Comparison of ENCODE assay signal across 10 mouse cellular contexts in the genomic region with DNA sequence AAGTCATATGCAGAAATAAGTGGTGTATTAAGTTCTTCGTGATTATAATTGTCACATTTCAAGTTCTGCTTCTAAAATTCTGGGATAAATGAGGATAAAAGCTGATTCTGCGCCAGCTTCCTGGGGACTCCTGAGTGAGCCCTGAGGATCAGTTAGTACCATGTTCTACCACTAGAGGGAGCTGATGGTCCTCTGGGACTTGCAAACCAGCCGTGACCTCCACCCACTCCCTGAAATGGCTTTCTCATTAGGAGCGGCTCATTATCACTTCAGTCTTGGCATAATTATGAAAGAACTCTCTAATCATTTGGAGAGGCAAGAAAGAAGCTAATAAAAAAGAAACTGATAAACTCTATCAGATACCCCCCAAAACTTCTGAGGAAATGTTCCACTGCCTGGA. TPM values are rescaled to one million over a fixed set of nuclear protein-coding genes. Genes with fewer than 3 reads are reported as not detected.
DNase-seq lines count a peak whose midpoint lies in the region; ATAC-seq and TF ChIP-seq lines count a peak whose summit lies in the region.
"Had no signal": no experiment of that assay in that cellular context is flagged by ENCODE, and none has a peak within 500 bp of the region (broad histone marks: within the 10 kb centered on the region; RNA-seq: fewer than 3 reads in every experiment).

No protein-coding gene starts in this region.

- H3K4me2 ChIP-seq in hindbrain, embryonic 14.5 days (replicated peaks), result no peak overlapping the region
- no peak overlapping the region for H3K4me2 ChIP-seq in hindbrain, embryonic 12.5 days (replicated peaks)
- no peak overlapping the region for H3K4me2 ChIP-seq in heart, postnatal 0 days (ENCODE audit: low read depth, low read length)
- H3K4me2 ChIP-seq: embryonic facial prominence, embryonic 12.5 days; lung, embryonic 15.5 days had no signal

- no peak for ATAC-seq in hindbrain, embryonic 14.5 days (ENCODE audit: low FRiP score)
- ATAC-seq in hindbrain, embryonic 12.5 days (ENCODE audit: low FRiP score), result no peak
- ATAC-seq in heart, postnatal 0 days (ENCODE audit: insufficient read depth, low read depth), result no peak

- H3K9ac ChIP-seq in hindbrain, embryonic 14.5 days, result no peak overlapping the region
- no peak overlapping the region for H3K9ac ChIP-seq in hindbrain, embryonic 12.5 days
- no peak overlapping the region for H3K9ac ChIP-seq in heart, postnatal 0 days (replicated peaks; ENCODE audit: low read depth, low read length)
- H3K9ac ChIP-seq: embryonic facial prominence, embryonic 12.5 days; lung, embryonic 15.5 days had no signal

- TF ChIP-seq EP300 in heart, postnatal 0 days (IDR thresholded peaks at IDR 0.05; ENCODE audit: low read depth), result no peak

- H3K36me3 ChIP-seq in hindbrain, embryonic 14.5 days (replicated peaks; ENCODE audit: control insufficient read depth, insufficient read depth), result no peaks in the 10 kb centered on the region
- no peaks in the 10 kb centered on the region for H3K36me3 ChIP-seq in hindbrain, embryonic 12.5 days
- no peaks in the 10 kb centered on the region for H3K36me3 ChIP-seq in heart, postnatal 0 days (replicated peaks; ENCODE audit: control insufficient read depth, insufficient read depth, low read length)
- H3K36me3 ChIP-seq: embryonic facial prominence, embryonic 12.5 days; lung, embryonic 15.5 days had no signal

- H3K9me3 ChIP-seq in hindbrain, embryonic 14.5 days (ENCODE audit: control insufficient read depth, low read length), result no peaks in the 10 kb centered on the region
- no peaks in the 10 kb centered on the region for H3K9me3 ChIP-seq in hindbrain, embryonic 12.5 days (replicated peaks)
- no peaks in the 10 kb centered on the region for H3K9me3 ChIP-seq in heart, postnatal 0 days (replicated peaks; ENCODE audit: control insufficient read depth, low read length)
- H3K9me3 ChIP-seq: embryonic facial prominence, embryonic 12.5 days; lung, embryonic 15.5 days had no signal

- 14% methylated on average over 4 of the region's 4 CpGs for WGBS in hindbrain, embryonic 14.5 days
- 24% methylated on average over 4 of the region's 4 CpGs for WGBS in hindbrain, embryonic 12.5 days
- WGBS in heart, postnatal 0 days, result 14% methylated on average over 4 of the region's 4 CpGs

- no peak overlapping the region for H3K4me3 ChIP-seq in hindbrain, embryonic 14.5 days (replicated peaks; ENCODE audit: low read length)
- no peak overlapping the region for H3K4me3 ChIP-seq in hindbrain, embryonic 12.5 days
- H3K4me3 ChIP-seq in heart, postnatal 0 days (ENCODE audit: low read depth, low read length), result no peak overlapping the region
- H3K4me3 ChIP-seq: embryonic facial prominence, embryonic 12.5 days; lung, embryonic 15.5 days had no signal

- peak; percentile 82 for TF ChIP-seq CTCF in heart, postnatal 0 days (IDR thresholded peaks at IDR 0.05; ENCODE audit: low read depth)

- peak; percentile 84 for DNase-seq in hindbrain, embryonic 14.5 days (ENCODE audit: low spot score)
- peak; percentile 71 for DNase-seq in Muller cell, postnatal 12 days (ENCODE audit: inconsistent ontology term)
- DNase-seq in cerebellum, postnatal 36 days, result peak; percentile 22 to 56
- peak; percentile 65 for DNase-seq in heart, postnatal 0 days (ENCODE audit: low spot score)
- DNase-seq in layer of hippocampus, adult 9-10 months (ENCODE audit: low spot score), result peak; percentile 30
- peak; percentile 75 for DNase-seq in mesoderm, embryonic 11.5 days (ENCODE audit: low read depth, low spot score)
- peak; percentile 52 for DNase-seq in urinary bladder, postnatal 25 days (ENCODE audit: low spot score)

- no peaks in the 10 kb centered on the region for H3K4me1 ChIP-seq in hindbrain, embryonic 14.5 days (replicated peaks; ENCODE audit: control insufficient read depth, insufficient read depth, low read length)
- no peaks in the 10 kb centered on the region for H3K4me1 ChIP-seq in hindbrain, embryonic 12.5 days
- no peaks in the 10 kb centered on the region for H3K4me1 ChIP-seq in heart, postnatal 0 days (ENCODE audit: control insufficient read depth, insufficient read depth)
- H3K4me1 ChIP-seq: embryonic facial prominence, embryonic 12.5 days had no signal

- no peak overlapping the region for H3K27ac ChIP-seq in hindbrain, embryonic 14.5 days
- H3K27ac ChIP-seq in hindbrain, embryonic 12.5 days, result no peak overlapping the region
- H3K27ac ChIP-seq in heart, postnatal 0 days (ENCODE audit: low read depth), result no peak overlapping the region
- H3K27ac ChIP-seq: embryonic facial prominence, embryonic 12.5 days; lung, embryonic 15.5 days had no signal

- H3K27me3 ChIP-seq in hindbrain, embryonic 14.5 days (ENCODE audit: control insufficient read depth, insufficient read depth, low read length), result no peaks in the 10 kb centered on the region
- H3K27me3 ChIP-seq in hindbrain, embryonic 12.5 days, result 0 out of 2 replicates have a peak, but pooled peaks cover 3% of the 10 kb centered on the region
- H3K27me3 ChIP-seq in heart, postnatal 0 days (ENCODE audit: control insufficient read depth, insufficient read depth, low read length), result no peaks in the 10 kb centered on the region
- H3K27me3 ChIP-seq: embryonic facial prominence, embryonic 12.5 days; lung, embryonic 15.5 days had no signal

RNA-seq across cellular contexts. Expression of a gene that starts 19.0 kb away (rescaled TPM):
- not detected in 2 replicates for polyA plus RNA-seq in hindbrain, embryonic 14.5 days (2014; fragmentation: Nextera tagmentation; extraction: Ambion mirVana)
- not detected in 2 replicates for polyA plus RNA-seq in hindbrain, embryonic 12.5 days (2016; fragmentation: Nextera tagmentation; extraction: Ambion mirVana)
- total RNA-seq in heart, postnatal 0 days (2014; rRNA removed; ENCODE audit: low replicate concordance), result not detected in 2 replicates
- 0.11 TPM in 1 of 2 replicates, not detected in the other for polyA plus RNA-seq in heart, postnatal 0 days (2015; fragmentation: Nextera tagmentation; extraction: Ambion mirVana)
- polyA plus RNA-seq: lung, embryonic 15.5 days had no signal

RNA-seq across cellular contexts. Expression of a gene that starts 45.6 kb away (rescaled TPM):
- 10.5 and 15.4 TPM in 2 replicates for polyA plus RNA-seq in hindbrain, embryonic 14.5 days (2014; fragmentation: Nextera tagmentation; extraction: Ambion mirVana)
- 14.7 and 19.2 TPM in 2 replicates for polyA plus RNA-seq in hindbrain, embryonic 12.5 days (2016; fragmentation: Nextera tagmentation; extraction: Ambion mirVana)
- 0.11 and 0.39 TPM in 2 replicates for total RNA-seq in heart, postnatal 0 days (2014; rRNA removed; ENCODE audit: low replicate concordance)
- polyA plus RNA-seq in heart, postnatal 0 days (2015; fragmentation: Nextera tagmentation; extraction: Ambion mirVana), result 0.01 and 0.03 TPM in 2 replicates

Comparison
In these comparisons a context has a peak if more than half of its experiments do, and no peak if none do; other contexts are left out.
1. DNase-seq: peak in every context shown above with its lines; median percentile 84 in hindbrain, embryonic 14.5 days; 75 in mesoderm, embryonic 11.5 days; 71 in Muller cell, postnatal 12 days; 65 in heart, postnatal 0 days; 52 in urinary bladder, postnatal 25 days; 39 in cerebellum, postnatal 36 days; 30 in layer of hippocampus, adult 9-10 months.
2. RNA of a gene that starts 45.6 kb away (polyA plus RNA-seq): 14.7 to 19.2 TPM in hindbrain, embryonic 12.5 days and 10.5 to 15.4 TPM in hindbrain, embryonic 14.5 days; 0.01 to 0.03 TPM in heart, postnatal 0 days; every median in the first group is over 10 times any median in the second.